Mouse (Mus musculus): Measurements from ENCODE around the gene Insl6.

GRCm38 (mm10) chr19:29278944-29279587 lies 46.1 kb downstream of the Insl6 start:
- no peak for TF ChIP-seq CTCF (IDR thresholded peaks at IDR 0.05; ENCODE audit: low read depth)
- no peak for TF ChIP-seq EP300 (IDR thresholded peaks at IDR 0.05; ENCODE audit: low read depth)
